23 mouse cellular contexts compared by ENCODE assay signal in genomic region chr3:132471070-132471469, GRCm38 (mm10).
"Had no signal": no experiment of that assay in that cellular context is flagged by ENCODE, and none has a peak within 500 bp of the region (broad histone marks: within the 10 kb centered on the region; RNA-seq: fewer than 3 reads in every experiment).

No protein-coding gene starts in this region.

- H3K27ac ChIP-seq: heart, adult 2 months; heart, embryonic 13.5 days; heart, embryonic 15.5 days; hindbrain, embryonic 13.5 days; hindbrain, embryonic 15.5 days; hindbrain, postnatal 0 days; layer of hippocampus, adult 2 months; left cerebral cortex, adult 2 months; limb, embryonic 10.5 days; limb, embryonic 12.5 days; liver, embryonic 13.5 days; liver, embryonic 15.5 days had no signal

- DNase-seq: gastrocnemius, postnatal 14 days; gastrocnemius, postnatal 36 days; heart, adult 11 months; heart, adult 2 months; heart, postnatal 14 days; heart, postnatal 36 days; kidney, adult 18-20 months; kidney, postnatal 25 days; liver; liver, embryonic 13.5 days had no signal

- H3K4me1 ChIP-seq: heart, embryonic 13.5 days; heart, embryonic 15.5 days; hindbrain, embryonic 13.5 days; hindbrain, embryonic 15.5 days; limb, embryonic 10.5 days; limb, embryonic 12.5 days; liver, embryonic 13.5 days; liver, embryonic 15.5 days had no signal

- H3K9me3 ChIP-seq: heart, embryonic 13.5 days; heart, embryonic 15.5 days; hindbrain, embryonic 13.5 days; hindbrain, embryonic 15.5 days; limb, embryonic 10.5 days; limb, embryonic 12.5 days; liver, embryonic 13.5 days; liver, embryonic 15.5 days had no signal

- H3K36me3 ChIP-seq: heart, embryonic 13.5 days; heart, embryonic 15.5 days; hindbrain, embryonic 13.5 days; hindbrain, embryonic 15.5 days; limb, embryonic 10.5 days; limb, embryonic 12.5 days; liver, embryonic 13.5 days; liver, embryonic 15.5 days had no signal

- ATAC-seq: hindbrain, postnatal 0 days; intestine, embryonic 16.5 days had no signal

- H3K4me2 ChIP-seq: heart, embryonic 11.5 days; heart, embryonic 13.5 days; heart, embryonic 15.5 days; hindbrain, embryonic 13.5 days; hindbrain, embryonic 15.5 days; limb, embryonic 12.5 days; liver, embryonic 11.5 days; liver, embryonic 13.5 days; liver, embryonic 15.5 days had no signal

- H3K9ac ChIP-seq: heart, embryonic 13.5 days; heart, embryonic 15.5 days; hindbrain, embryonic 13.5 days; hindbrain, embryonic 15.5 days; limb, embryonic 12.5 days; liver, embryonic 13.5 days; liver, embryonic 15.5 days had no signal

- H3K4me3 ChIP-seq: heart, adult 2 months; heart, embryonic 13.5 days; heart, embryonic 15.5 days; hindbrain, embryonic 13.5 days; hindbrain, embryonic 15.5 days; layer of hippocampus, adult 2 months; left cerebral cortex, adult 2 months; limb, embryonic 10.5 days; limb, embryonic 12.5 days; liver, embryonic 13.5 days; liver, embryonic 15.5 days had no signal

- H3K27me3 ChIP-seq: heart, embryonic 13.5 days; heart, embryonic 15.5 days; hindbrain, embryonic 13.5 days; hindbrain, embryonic 15.5 days; limb, embryonic 12.5 days; liver, embryonic 13.5 days; liver, embryonic 15.5 days had no signal
